Mouse (Mus musculus) stomach, embryonic 16.5 days (tissue): Measurements from ENCODE around the gene Cmtm2a. TPM values are rescaled to one million over a fixed set of nuclear protein-coding genes. Genes with fewer than 3 reads are reported as not detected.
"Not testable (repeated sequence)": the region's sequence is repeated elsewhere in the genome, so short reads cannot be mapped to it uniquely, and the experiment has no call there.

ENCODE experiments used
- ATAC-seq: fragments of 200-750 bp; cut with Nextera tagmentation; 2 replicates; pipeline ENCODE4 v1.8.0; 2017; ENCODE audit warnings: moderate number of reproducible peaks, moderate TSS enrichment; ENCODE audit not compliant: insufficient read depth, low FRiP score
- H3K27ac ChIP-seq: fragments of 300-500 bp; sonication (generic); 2 replicates; pipeline ENCODE4 v1.5.1; 2014; ENCODE audit warnings: low read length
- H3K27me3 ChIP-seq: fragments of 300-500 bp; sonication (generic); 2 replicates; pipeline ENCODE4 v1.6.1; 2014; ENCODE audit warnings: low read length, control low read depth, mixed read lengths; ENCODE audit not compliant: control insufficient read depth, insufficient read depth
- H3K36me3 ChIP-seq: fragments of 300-500 bp; sonication (generic); 2 replicates; pipeline ENCODE4 v1.6.1; 2014; ENCODE audit warnings: low read length; ENCODE audit not compliant: control insufficient read depth, insufficient read depth
- H3K4me1 ChIP-seq: fragments of 300-500 bp; sonication (generic); 2 replicates; pipeline ENCODE4 v1.6.1; 2014; ENCODE audit warnings: low read length, control low read depth, mixed read lengths; ENCODE audit not compliant: control insufficient read depth, insufficient read depth
- H3K4me2 ChIP-seq: fragments of 300-500 bp; sonication (generic); 2 replicates; pipeline ENCODE4 v1.6.1; 2014; ENCODE audit warnings: low read depth, low read length, mixed read lengths
- H3K4me3 ChIP-seq: fragments of 300-500 bp; sonication (generic); replicated peaks from 2 replicates; pipeline ENCODE4 v1.5.1; 2014; ENCODE audit warnings: mild to moderate bottlenecking, low read length
- H3K9ac ChIP-seq: fragments of 300-500 bp; sonication (generic); 2 replicates; pipeline ENCODE4 v1.6.1; 2014; ENCODE audit warnings: low read length
- H3K9me3 ChIP-seq: fragments of 300-500 bp; sonication (generic); replicated peaks from 2 replicates; pipeline ENCODE4 v1.6.1; 2016; ENCODE audit warnings: low read length, control low read depth; ENCODE audit not compliant: control insufficient read depth
- WGBS: fragments of 180-500 bp; shearing (Covaris S2); extraction: QIAGEN DNeasy Blood & Tissue Kit; methylation state at CpG from one replicate; pipeline ENCODE4 v1.1.7; 2014; 5-methylcytosine and 5-hydroxymethylcytosine counted together
- polyA plus RNA-seq: library from polyadenylated mRNA; unstranded; fragments of >200 nt; fragmentation: Nextera tagmentation; extraction: Ambion mirVana; gene quantifications from 2 replicates; pipeline ENCODE4 v1.2.1, GENCODE M21; 2015

Gene Cmtm2a
- polyA plus RNA-seq, 1 experiment from 2014 or later = not detected

DNA sequence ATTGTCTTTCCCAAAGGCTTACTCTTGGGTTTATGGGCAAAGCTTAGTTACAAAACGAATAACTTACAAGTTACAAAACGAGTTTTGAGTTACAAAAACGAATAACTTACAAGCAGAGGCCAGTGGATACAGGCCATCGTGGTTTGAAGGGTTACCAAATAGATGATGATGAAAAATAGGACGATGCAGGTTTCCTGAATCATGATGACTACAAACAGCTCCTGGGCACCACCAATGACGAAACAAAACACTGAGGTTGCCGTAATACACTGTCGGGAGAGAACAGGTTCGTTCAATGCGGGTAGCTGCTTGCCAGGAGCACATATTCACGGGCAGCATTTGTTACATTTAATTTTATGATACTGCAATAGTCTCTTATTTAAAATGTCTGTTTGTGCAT lies 12.0 kb upstream of the Cmtm2a start:
- 87% methylated on average over 11 of the region's 11 CpGs for WGBS
- no peaks in the 10 kb centered on the region for H3K27me3 ChIP-seq
- no peaks in the 10 kb centered on the region for H3K36me3 ChIP-seq
- H3K4me3 ChIP-seq = no peak overlapping the region
- ATAC-seq = no peak
- no peaks in the 10 kb centered on the region for H3K9me3 ChIP-seq
- H3K27ac ChIP-seq = no peak overlapping the region
- no peaks in the 10 kb centered on the region for H3K4me1 ChIP-seq
- H3K4me2 ChIP-seq = no peak overlapping the region
- no peak overlapping the region for H3K9ac ChIP-seq

DNA sequence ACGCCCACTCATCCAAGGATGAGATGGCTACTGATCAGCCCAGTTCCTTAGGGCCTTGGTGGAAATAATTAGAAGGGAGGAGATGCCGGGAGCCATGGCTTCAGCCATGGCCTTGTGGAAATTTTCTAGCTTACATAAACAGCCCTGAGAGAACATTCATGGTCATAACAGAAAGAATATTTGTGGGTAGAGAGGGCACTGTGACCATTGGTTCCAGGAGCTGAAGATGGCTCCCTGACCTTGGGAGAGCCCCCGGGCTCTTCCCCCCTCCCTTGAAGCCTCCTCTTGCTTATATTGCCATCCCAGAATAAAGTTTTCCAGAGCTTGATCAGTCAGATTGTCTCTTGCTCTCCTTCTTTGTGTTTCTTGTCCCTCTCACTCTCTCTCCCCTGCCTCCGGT lies 9.6 kb upstream of the Cmtm2a start:
- not testable (repeated sequence) for H3K4me1 ChIP-seq, ATAC-seq, H3K27me3 ChIP-seq, H3K27ac ChIP-seq, H3K36me3 ChIP-seq, H3K9ac ChIP-seq, H3K9me3 ChIP-seq, H3K4me2 ChIP-seq, H3K4me3 ChIP-seq
- WGBS = 94% methylated on average over 4 of the region's 4 CpGs

DNA sequence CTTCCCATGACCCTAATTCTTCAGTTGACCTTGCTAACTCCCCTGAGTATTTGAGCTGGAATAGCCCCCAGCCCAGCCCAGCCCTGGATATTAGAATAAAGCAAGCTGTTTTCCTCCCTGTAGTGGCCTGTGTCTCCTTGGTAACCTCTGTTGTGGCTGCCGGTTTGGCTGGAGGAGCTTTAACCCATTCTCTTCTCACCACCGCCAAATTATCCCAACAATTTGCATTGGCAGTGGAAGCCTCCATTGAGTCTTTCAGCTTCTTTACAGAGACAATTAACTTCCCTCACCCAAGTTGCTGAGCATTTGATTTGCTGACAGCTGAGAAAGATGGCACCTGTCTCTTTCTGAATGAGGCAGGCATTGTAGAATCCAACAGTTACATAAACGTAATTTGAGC lies 8.6 kb upstream of the Cmtm2a start:
- H3K27me3 ChIP-seq, H3K4me3 ChIP-seq, H3K4me1 ChIP-seq, H3K9me3 ChIP-seq, H3K36me3 ChIP-seq, H3K4me2 ChIP-seq, H3K27ac ChIP-seq, H3K9ac ChIP-seq, ATAC-seq: not testable (repeated sequence)
- 20% methylated on average over 3 of the region's 3 CpGs for WGBS

DNA sequence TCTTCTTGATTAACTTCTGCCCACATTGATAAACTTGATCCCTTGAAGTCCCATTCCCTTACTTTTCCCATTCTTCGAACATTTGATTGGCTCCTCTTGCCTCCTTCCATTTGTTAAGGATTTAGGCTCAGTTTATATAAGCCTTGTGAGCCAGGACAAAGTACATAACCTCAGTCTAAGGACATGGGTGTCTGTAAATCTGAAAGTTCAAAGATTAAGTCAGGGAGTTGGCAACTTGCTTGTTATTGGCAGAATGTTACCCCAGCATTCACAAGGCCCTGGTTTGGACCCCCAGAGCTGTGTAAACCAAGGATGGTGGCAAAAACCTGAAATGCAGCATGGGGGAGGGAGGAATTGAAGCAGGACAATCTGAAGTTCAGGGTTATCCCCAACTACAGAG lies 1.4 kb upstream of the Cmtm2a start:
- H3K4me3 ChIP-seq = no peak overlapping the region
- 72% methylated on average over 1 of the region's 1 CpGs for WGBS
- no peak overlapping the region for H3K27ac ChIP-seq
- no peaks in the 10 kb centered on the region for H3K9me3 ChIP-seq
- H3K4me1 ChIP-seq = no peaks in the 10 kb centered on the region
- ATAC-seq = no peak
- H3K27me3 ChIP-seq = no peaks in the 10 kb centered on the region
- no peak overlapping the region for H3K4me2 ChIP-seq
- H3K36me3 ChIP-seq = no peaks in the 10 kb centered on the region
- H3K9ac ChIP-seq = no peak overlapping the region

DNA sequence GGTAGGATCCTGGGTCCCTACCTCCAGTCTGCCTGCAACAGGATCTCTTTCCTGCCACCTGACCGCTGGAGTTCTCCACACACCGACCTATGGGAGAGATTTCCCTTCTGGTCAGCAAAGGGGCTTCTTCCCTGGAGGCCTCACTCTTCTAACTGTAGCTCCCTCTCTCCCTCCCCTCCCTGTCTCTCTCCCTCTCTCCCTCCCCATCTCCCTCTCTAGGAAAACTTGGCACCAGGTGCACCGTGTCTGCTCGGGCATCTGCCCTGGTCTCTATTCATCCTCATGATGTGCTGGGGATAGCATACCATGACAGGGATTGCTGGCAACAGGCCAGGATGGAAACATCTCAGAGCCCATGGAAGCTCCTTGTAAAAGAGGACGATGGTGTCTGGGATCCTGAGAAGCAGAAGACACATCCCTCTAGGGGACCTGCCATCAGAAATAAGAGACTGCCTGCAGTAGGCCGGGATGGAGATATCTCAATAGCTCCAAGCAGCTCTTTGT lies 24.0 kb downstream of the Cmtm2a start:
- ATAC-seq = 0 out of 2 replicates have a peak, but pooled peaks have one; percentile 21
- H3K36me3 ChIP-seq = no peaks in the 10 kb centered on the region
- no peak overlapping the region for H3K9ac ChIP-seq
- H3K27me3 ChIP-seq = no peaks in the 10 kb centered on the region
- no peak overlapping the region for H3K4me3 ChIP-seq
- H3K4me1 ChIP-seq = no peaks in the 10 kb centered on the region
- no peak overlapping the region for H3K27ac ChIP-seq
- H3K4me2 ChIP-seq = no peak overlapping the region
- no peaks in the 10 kb centered on the region for H3K9me3 ChIP-seq
- 79% methylated on average over 6 of the region's 6 CpGs for WGBS

DNA sequence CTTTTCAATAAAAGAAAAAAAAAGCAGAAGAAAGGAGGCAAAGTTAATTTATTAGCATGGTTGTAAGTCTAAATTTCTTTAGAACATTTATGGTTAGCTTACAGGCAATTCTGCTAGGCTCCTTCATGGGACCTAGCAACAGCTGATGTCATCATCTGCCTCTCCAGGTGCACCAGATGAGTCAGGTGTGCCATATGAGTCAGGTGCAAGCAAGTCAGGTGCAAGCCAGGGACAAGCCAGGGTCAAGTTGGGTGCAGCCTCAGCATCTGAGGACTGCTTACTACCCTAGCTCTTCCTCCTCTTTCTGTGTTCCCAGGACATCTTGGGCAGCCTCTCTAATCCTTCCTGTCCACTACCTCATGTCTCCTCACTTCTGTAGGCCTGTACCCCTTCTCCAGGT lies 24.6 kb downstream of the Cmtm2a start:
- peak; percentile 37; the same call in 1 of the 2 replicates for ATAC-seq

DNA sequence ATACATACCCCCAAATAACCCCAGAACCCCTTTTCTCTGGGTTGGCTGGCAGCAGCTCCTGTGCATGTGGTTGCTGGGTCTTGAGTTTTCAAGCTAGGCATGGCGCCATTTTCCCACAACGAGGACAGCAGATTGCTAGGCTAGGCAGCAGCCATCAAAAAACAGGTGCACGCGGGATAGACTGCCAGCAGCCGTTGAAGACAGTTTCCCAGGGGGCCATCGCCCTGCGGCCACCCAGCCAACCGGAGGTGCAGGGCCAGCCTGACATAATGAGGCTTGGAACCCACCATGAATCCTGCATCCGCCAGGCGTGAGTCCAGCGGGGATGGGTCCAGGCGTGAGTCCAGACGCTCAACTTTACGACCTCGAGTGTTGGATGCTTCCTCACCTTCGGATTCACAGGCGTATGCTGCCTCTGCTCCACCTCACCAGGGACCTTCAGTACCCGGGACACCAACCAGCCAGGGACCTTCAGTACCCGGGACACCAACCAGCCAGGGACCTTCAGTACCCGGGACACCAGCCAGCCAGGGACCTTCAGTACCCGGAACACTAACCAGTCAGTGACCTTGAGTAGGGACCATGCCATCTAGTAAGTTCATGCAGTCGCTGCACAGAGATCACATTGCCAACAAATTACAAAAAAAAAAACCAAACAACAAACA lies 28.6 kb downstream of the Cmtm2a start:
- H3K27ac ChIP-seq, H3K4me3 ChIP-seq, H3K9ac ChIP-seq, H3K4me2 ChIP-seq, ATAC-seq, H3K27me3 ChIP-seq, H3K36me3 ChIP-seq, H3K4me1 ChIP-seq, H3K9me3 ChIP-seq: not testable (repeated sequence)
- WGBS = 95% methylated on average over 22 of the region's 22 CpGs

More for the DNA sequence above, 24.6 kb downstream of the Cmtm2a start:
- Histone ChIP-seq H3K27ac (no peak overlapping the region), H3K9me3 (no peaks in the 10 kb centered on the region), H3K36me3 (peaks cover 3% of the 10 kb centered on the region; the same call in 1 of the 2 replicates), H3K4me1 (no peaks in the 10 kb centered on the region), H3K4me3 (no peak overlapping the region), H3K4me2 (no peak overlapping the region), H3K27me3 (no peaks in the 10 kb centered on the region), H3K9ac (no peak overlapping the region)

DNA sequence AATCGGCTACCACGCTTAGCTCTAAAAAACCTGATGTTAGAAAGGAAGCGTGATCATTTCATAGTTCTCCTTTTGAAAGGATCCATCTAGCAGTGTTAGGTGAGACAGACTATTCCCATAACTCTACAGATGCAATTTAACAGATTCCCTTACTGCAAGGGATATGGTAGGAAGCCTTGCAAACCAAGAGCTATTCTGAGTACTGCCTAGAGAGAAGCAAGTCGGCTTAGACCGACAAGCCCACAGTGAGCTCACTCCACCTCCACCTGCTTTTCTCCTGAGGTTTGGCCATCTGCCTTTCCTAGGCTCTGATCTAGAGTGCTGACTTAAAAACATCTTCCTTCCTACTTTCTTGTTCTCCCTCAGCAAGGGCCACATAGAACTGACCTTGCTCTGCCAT lies 31.2 kb downstream of the Cmtm2a start:
- H3K27ac ChIP-seq, ATAC-seq, H3K27me3 ChIP-seq, H3K4me2 ChIP-seq, H3K4me3 ChIP-seq, H3K9me3 ChIP-seq, H3K9ac ChIP-seq, H3K4me1 ChIP-seq: not testable (repeated sequence)
- H3K36me3 ChIP-seq = peaks cover 19% of the 10 kb centered on the region
- WGBS = 90% methylated on average over 5 of the region's 5 CpGs

DNA sequence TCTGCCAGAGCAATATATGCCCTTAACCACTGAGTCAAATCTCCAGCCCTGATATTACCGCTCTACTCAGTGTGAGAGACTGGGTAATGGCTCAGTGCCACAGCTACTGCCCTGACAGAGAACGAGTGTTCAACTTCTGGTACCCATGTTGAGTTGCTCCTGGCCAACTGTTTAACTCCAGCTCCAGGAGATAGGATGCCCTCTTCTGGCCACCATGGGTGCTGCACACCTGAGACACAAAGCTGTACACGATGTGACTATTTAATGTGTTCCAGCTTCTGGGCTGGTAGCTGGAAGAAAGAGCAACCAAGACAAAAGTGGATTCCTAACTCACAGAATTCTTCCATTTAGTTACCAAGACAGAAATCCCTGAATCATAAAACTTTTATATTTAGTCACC lies 40.0 kb downstream of the Cmtm2a start:
- no peaks in the 10 kb centered on the region for H3K27me3 ChIP-seq
- no peaks in the 10 kb centered on the region for H3K9me3 ChIP-seq
- no peak overlapping the region for H3K4me3 ChIP-seq
- H3K4me2 ChIP-seq = no peak overlapping the region
- no peak overlapping the region for H3K9ac ChIP-seq
- H3K27ac ChIP-seq = no peak overlapping the region
- peaks cover 5% of the 10 kb centered on the region for H3K36me3 ChIP-seq
- H3K4me1 ChIP-seq = peaks cover 7% of the 10 kb centered on the region; the same call in 1 of the 2 replicates
- no peak for ATAC-seq
- 96% methylated on average over 3 of the region's 3 CpGs for WGBS
